Mouse (Mus musculus): ENCODE data around the gene Kif17.
A peak's percentile ranks its signal among the peaks of the same experiment; 100 is the strongest.

The Kif17 gene

DNA sequence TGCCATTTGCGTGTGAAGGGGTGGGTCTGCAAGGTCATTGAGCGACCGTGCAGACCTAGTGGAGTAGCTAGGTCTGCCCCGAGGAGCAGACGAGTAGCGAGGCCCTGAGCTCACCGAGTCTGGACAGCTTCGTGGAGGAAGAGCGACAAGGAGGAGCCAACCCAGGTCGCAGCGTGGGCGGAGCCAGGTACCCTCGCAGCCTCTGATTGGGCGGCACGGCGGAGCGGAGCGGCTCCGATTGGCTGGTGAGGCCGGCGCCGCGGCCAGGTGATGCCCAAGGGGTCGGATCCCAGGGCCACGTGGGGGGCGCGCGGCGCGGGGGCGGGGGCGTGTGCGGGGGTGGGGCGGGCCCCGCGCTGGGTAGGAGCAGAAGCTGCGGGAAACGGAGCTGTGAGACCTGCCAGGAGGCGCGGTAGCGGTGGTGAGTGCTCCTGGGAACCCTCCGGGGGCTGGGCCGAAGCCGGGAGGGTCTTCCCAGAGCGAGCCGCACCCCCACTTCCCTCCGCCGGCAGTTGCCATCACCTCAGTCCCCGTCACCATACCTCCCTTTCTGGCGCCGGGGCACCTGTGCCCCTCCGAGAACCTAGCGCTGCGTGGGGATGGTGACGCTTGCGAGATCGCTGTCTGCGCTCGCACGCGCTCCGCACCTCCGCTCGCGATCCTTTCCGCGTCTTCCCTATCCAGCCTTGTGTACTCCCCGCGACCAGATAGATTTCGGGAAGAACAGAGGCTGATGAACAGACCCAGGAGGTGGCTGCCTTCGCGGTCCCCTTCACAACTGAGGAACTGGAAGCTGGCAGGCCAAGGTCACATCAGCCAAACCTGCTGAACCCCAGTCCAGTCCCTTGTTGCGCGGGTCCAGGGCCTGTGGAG, at the start of gene Kif17, which contains the start of gene Sh2d5:
Kif17 (plus strand) TSS at position 348 of the 873 bp plus-strand sequence.
Sh2d5 (plus strand) TSS at position 316 of the 873 bp plus-strand sequence.
- peak; percentile 91 for DNase-seq

DNA sequence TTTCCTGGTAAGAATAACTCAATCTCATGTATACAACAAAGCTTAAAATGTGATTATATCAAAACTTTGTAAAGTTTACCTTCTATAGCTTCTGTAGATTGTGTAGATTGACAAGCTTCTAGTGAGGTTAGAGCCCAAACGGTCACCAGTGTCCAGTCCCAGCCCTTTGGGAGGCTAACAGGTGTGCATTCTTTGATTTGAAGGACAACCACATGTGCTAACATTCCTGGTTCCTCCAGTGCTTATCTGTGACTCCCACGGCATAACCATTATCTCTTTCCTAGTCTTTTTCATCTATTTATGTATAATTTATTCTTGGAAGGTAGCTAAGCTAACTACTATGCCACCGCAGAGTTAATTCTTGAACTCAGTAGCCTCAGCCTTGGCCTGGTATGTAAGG, 49.5 kb upstream of the Kif17 start:
- no peak for DNase-seq

DNA sequence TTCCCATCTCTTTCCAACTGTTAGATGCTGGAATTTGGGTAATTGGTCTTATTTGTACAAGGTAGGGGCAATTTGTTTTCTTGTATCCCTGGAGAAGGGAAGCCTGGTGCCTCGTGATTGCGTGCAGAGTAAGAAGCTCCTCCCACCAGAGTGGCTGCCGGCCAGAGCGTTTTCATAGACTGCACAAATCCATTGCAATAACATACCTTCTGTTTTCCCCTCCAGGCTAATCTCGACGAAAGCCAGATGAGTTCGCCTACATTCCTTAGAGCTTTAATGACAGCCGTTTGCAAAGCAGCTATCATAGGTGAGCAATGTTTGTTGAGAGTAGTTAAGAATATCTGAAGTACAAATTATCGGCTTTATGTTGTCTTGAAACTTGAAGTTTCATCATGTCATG, 48.5 kb upstream of the Kif17 start:
- no peak for DNase-seq

DNA sequence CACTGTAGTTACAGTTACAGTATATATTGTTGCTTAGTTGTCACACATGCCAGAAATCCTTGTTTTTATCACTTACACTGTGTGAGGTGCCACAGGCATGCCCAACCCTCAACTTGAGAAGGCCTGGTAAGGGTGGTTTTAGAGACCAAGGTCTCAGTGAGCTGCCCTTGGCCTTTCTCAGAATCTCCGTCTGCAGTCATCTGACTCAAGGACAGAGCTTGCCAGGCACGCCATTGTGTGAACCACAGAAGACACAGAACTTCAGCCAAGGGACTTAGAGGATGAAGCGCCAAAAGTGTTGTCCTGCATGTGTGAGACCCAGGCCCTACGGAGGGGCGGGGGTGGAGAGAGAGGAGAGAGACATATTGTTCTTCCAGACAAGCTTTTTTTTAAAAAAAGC, 40.1 kb upstream of the Kif17 start:
- DNase-seq, result no peak

DNA sequence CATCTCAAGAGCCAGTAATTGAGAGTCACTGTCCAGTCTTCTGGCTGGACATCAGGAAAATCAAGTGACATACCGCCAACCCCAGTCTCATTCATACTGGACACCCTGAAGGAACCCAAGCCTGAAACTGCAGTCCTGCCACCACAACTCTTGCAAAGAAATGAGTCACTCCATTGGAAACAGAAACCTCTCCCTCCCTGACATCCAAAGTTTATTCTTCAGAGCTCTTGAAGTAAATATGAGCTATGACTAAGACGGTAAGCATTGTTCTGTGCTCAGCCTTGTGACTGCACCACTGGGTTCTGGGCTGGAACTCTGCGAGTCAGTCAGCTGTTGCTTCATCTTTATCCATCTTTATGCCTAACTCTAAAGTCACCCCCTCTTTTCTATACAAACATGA, 36.4 kb upstream of the Kif17 start:
- no peak for DNase-seq

DNA sequence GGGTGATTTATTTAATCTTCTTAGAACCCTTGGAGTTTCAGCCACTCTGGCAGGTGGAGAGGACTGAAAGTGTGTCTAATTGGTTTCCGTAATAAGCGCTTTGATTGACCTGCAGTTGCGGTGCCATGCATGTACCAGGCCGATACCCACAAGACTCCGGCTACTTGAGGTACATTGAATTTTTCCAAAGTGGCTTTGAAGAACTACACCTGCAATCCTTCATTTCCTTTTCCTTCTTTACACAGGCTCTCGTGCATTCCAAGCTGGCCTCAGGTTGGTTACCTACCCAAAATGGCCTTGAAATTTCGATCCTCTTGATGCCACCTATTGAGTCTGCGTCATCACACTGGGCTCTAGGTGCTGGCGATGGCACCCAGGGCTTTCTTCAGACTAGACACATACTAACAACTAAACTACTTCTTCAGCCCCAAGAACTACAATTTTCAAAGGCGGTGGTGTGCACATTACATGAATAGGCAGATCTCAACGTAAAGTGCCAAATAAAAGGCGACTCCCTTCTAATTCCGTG, 34.5 kb upstream of the Kif17 start:
- no peak for DNase-seq

DNA sequence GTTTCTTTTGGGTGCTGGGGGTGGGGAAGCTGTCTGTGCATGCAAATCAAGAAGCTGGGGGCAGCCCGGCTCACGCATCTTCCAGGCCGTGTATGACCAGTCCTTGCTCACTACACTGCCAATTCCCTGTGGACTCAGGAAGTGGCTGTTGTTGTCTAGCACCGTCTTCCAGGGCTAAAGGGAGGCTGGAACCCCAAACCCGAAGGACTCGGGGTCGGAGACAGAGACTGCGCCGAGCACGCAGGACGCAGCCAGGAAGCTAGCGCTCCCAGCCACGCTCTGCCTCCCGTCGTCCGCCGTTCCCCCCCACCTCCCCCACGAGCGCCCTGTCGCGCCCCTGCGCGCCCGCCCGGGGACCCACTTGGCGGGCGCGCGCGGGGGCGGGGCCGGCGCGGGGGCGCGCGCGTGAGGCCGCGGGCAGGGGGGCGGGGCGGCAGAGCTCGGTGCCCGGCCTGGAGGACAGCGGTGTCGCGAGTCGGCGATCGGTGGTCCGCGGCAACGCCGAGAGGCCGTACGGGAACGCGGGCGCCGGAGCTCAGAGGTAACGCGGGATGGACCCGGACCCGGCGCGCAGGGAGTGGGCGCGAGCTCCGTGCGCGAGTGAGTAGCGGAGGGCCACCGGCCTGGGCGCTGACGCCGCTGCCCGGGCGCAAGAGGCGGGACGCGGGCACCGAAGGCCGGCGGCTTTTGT, 33.9 kb upstream of the Kif17 start, which contains the start of gene Hp1bp3:
Hp1bp3 (plus strand) TSS at position 97 of the 691 bp plus-strand sequence.
- DNase-seq, result peak; percentile 89

DNA sequence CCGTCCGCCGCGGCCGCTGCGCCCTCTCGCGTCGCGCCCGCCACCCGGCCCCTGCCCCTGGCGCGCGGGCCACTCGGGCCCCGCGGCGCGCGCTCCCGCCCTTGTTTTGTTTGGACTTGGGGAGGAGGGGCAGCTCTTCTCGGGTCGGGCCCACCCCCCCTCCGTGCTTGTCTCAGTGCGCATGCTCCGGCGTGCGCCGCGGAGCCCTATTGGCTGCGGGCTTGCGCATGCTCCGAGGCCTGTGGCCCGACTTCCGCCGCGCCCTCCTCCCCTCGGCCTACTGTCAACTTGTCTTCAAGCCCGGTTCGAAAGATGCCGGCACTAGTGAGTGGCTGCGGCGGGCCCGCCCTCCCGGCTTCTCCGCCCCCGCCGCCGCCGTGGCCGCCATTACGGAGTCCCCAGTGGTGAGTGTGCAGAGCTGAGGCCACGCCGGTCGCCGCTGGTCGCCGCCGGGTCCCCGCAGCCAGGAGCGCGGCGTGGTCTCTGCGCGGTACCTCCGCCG, 33.3 kb upstream of the Kif17 start:
- peak; percentile 99 for DNase-seq

DNA sequence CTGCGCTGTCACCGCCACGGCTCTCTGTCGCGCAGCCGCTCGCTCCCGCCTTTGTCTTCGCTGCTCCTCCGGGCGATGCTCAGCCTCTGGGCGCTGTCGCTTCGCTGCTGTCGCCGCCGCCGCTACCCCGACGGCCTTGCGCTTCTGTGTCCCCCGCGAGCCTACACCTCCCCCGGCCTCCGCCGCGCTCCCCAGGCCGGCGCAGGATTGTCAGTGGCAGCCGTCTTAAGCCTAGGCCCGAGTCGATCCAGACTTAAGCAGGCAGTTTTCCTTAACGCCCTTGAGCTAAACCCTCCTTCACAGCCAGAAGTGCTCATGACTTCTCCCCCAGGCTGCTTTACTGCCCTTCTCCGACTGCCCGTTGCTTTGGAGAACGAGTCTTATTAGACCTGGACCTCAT, 32.8 kb upstream of the Kif17 start:
- no peak for DNase-seq

DNA sequence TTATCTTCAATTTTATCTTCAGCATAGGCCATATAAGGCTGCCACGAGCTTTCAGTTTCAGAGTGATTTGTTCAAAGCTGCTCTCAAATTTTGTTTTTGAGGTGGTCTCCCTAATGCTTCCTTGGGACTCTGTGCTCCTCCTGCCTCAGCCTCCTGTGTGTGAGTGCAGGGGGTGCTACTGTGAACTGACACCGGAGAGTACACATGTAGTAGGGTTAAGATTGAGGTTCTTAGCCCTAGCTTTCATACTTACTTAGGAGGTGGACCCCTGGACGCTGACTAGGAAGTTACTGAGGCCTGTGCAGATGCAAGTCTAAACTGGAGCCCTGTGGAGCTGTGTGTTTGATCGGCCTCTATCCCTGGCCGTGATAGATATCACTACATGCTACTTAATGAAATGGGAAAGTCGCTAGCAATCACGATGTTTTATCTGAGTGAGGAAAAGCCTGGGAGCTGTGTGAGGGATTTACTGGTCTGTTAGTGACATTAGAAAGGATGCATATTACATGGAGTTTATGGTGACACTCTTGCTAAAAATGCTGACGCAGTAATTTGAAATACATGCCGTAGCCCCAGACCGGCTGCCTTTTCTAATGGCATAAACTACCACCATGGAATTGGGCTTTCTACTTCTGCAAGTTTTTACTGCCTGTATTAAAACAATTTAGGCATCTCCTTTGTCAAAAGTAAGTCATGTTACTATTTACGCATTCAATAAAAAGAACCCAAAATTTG, 32.1 kb upstream of the Kif17 start:
- DNase-seq, result no peak

DNA sequence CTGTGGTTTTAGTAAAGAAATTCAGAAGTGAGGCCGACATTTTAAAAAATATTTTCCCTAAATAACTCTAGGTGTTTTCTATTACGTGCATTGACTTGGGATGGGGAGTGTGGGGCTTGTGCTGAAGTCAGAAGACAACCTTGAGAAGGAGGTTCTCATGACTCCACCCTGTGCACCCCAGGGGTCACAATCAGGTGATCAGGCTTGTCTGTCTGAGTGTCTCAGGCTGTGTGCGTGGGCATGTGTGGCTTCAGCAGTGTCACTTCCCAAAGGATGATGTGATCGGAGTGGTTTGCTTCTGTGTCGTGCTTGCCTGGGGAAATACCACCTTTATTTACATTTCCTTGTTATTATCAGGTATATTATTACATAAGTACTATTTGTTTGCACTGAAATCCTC, 30.9 kb upstream of the Kif17 start:
- no peak for DNase-seq

DNA sequence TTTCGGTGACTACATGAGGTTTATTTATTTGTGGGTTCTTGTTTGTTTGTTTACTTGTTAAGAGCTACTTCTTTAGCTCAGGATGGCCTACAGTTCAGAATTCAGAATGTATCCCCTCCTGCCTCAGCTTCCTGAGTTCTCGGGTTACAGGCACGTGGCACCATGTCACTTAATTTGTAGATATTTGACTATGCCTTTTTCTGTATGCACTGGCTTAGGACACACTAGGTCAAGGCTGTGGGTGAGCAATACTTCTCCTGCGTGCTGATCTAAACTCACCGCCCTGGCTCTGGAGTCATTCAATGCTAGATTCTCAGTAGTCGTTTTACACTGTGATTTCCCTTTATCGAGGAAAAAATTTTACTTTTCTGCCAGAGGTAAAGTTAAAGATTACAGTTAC, 29.5 kb upstream of the Kif17 start:
- no peak for DNase-seq

DNA sequence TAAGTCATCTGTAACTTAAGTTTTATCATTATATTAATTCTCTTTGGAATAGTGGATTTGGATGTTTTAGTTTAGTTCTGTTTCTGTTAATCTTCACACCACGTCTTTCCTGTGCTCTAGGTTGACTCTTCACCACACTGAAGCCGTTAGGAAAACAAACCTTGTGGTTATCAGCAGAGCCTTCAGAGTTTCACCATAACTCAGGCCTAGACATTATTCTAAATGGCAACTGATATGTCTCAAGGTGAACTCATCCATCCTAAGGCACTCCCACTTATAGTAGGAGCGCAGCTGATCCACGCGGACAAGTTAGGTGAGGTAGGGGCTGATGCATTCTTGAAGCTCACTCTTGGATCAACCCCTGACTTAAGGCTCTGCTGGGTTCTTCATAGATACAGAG, 28.8 kb upstream of the Kif17 start:
- DNase-seq, result no peak

DNA sequence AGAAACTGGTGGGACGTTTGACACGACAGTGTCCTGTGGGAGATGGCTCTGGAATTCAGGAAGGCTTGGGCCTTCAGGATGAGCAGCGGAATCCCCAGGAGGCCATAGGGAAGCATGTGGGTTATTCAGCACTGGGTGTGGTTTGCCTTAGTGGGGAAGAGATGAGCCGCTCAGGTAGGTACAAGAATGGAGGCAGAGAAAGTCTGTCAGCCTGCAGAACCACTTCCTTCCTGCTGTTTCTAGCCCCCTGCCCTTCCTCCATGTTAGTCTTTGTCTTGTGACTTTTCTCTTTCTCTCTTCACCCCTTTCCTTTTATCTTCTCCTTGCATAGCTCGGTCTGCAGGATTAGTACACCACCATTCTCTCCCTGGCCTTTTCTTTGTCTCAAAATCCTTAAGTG, 27.8 kb upstream of the Kif17 start:
- DNase-seq, result peak; percentile 54

DNA sequence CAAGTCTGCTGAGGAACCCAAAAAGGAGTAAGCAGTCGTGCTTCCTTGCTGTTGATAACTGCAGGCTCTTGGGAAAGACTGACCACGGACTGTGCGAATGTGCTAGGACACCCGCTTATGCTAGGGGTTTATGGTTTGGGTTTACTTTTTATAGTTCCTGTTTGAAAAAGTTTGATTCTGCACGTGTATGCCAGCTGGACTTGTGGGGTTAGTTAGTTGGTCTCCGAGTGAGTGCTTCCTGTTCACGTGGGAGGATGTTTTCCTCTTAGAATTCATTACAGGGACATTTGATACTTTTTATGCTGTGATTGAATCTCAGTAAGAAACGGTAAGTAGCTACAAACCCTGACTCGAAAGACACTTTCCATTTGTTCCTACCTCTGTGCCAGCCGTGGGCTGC, 26.6 kb upstream of the Kif17 start:
- DNase-seq, result no peak

DNA sequence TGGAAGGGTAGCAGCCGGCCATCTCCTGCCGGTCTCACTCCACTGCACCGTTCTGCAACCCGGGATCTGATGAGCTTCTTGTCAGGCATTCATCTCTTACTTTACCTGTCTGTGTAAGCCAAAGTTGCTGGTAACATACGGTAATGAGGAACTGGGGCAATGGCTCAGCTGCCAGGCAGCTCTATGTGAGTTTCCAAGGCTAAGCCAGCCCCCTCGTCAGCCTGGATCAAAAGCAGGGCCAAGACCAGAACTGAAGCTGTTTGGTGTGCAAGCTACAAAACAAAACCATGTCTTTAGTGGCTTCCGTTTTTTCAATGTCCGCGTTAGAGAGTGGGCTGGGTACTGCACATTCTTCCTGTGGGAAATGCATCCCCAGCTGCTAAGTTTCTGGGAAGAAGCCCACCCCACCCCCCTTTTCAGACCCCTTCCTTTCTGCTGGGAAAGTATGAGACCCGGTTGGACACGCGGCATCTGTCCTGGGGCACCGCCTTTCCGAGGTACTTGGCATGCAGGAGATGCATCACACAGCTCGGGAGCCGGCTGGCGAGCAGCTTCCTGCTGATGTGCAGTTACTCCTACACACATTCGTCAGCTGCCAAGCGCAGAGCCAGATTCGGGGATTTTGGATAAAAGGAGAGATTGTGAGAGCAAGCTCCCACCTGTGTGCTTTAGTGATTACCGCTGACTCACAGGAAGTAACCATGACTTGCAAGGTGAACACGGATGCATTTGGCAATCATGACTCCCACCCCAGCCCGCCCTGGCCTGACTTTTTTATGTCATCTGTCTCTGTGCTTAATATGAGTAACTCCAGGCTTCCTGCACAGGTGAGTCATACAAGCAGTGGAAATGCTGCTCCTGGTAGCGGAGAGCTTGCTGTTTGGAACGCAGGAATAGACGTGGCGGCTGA, 3.2 kb upstream of the Kif17 start:
- DNase-seq, result no peak

DNA sequence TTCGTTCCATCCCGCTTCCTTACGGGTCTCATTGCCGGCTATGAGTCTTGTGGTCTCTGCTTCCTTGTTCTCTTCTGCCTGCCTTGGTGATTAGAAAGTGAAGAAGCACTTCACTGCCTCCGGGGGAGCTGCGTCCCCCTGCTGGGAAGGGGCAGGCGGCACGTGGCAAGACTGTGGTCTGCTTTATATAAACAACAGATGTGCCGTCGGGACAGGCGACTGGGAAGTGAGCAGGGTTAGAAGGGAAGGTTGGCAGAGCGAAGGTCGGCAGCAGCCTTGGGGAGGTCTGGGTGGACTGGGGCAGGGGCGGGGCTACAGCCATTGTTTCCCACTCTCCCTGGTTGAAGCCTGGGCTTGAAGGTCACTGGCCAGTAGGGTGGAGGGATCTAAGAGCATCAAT, 1.6 kb downstream of the Kif17 start:
- DNase-seq, result peak; percentile 41

DNA sequence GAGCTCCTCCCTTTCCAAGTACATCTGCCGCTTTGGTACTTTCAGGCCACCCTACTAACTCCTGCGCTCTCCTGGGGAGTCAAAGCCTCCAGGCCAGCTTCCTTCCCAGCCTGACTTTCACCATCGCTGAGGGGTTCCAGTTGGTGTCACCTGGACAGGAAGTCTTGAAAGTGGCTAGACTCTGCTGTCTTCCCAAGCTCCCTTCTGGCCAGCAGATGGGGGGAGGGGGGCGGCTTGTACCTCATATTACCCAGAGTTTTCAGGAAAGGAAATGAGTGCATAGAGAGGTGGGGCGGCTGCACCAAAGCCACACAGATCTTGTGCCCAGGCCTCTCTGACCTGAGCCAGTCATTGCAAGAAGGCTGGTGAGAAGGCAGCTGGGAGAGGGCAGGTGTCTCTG, 2.0 kb downstream of the Kif17 start:
- DNase-seq, result no peak

DNA sequence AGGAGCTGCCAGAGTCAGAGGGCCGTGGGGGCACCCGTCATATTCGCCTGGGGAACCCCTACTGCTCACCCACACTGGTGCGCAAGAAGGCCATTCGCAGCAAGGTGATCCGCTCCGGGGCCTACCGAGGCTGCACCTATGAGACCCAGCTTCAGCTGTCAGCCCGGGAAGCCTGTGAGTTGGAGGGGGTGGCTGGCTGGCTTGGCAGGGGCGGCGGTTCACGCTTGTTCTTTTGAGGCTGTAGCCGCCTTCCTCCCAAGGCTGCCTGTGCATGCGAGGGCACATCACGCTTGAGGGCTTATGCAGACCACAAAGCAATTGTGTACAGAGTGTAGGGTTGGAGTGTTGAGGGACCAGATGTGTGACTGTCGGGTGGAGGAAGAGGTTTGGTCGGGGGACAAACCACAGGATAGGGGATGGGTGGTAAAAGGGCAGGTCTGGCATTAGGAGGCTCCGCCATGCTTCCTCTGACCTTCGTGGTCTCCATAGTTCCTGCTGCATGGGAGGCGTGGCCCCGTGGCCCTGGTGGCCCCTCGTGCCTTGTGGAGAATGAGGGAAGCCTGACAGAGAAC, 7.0 kb downstream of the Kif17 start:
- peak; percentile 48 for DNase-seq

DNA sequence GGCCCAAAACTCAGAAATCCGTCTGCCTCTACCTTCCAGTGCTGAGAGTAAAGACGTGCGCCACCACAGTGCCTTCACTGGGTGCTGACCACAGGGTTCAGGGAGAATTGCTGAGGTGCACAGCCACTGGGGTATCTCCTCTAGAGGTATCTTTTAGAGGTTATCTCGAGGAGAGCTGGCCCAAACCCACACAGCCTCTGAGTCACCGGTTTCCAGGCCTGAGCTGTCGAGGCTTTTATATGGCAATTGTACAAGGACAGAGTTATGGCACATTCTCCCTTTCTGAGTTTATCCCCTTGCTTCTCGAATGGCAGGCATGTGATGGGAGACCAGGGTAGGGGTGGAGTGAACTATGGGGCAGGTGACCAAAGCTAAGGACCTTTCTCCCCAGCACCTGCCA, 8.4 kb downstream of the Kif17 start:
- DNase-seq, result no peak

DNA sequence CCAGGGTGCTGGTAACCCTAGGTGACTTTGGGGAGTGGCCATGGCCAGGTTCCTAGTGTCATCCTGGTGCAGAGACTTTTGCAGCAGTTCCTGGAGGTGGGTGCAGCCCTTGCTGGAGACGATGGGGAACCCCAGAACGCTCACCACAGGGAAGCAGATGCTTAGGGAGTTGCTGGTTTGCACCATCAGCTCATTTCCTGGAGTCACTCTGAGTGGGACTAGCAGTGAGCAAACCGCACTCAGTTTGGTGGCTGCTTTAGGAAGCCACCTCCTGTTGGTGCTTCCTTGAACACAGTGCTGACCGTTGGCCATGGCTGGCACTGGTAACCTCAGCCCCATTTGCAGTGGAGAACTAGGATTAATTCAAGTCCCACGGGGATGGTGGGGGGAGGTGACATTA, 9.2 kb downstream of the Kif17 start:
- no peak for DNase-seq

Data from thymus, postnatal 14 days (tissue).